In the genomic region with DNA sequence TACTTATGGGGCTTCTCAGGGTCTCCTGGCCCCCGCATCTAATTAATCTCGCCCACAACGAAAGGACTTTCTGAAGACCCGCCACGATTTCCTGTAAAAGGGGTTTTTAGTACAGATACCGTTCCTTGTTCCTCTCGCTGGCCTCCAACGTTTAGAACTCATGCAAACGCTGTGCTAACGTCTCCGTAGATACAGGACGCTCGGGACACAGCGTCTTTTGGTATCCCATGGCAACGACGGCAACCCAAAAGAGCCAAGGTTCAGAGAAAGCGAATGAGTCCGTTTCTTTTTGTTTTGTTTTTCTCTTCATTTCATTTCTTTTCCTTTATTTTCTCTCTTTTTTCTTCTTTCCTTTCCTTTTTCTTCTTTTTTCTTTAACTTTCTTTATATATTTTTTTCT, we compare ENCODE assay signal across 8 mouse cellular contexts. TPM values are rescaled to one million over a fixed set of nuclear protein-coding genes. Genes with fewer than 3 reads are reported as not detected.
DNase-seq lines count a peak whose midpoint lies in the region; ATAC-seq and TF ChIP-seq lines count a peak whose summit lies in the region.

TSS of gene Cfap65 (minus strand) at position 198 of the 400 bp plus-strand sequence.

- intact Hi-C loops in heart, postnatal 25 days (cut with DNase I): no loop called here

- H3K4me2 ChIP-seq in heart, embryonic 13.5 days: peak within 1 kb of the TSS; percentile 43
- peak within 1 kb of the TSS; percentile 64 for H3K4me2 ChIP-seq in hindbrain, postnatal 0 days (ENCODE audit: low read depth, low read length)
- peak within 1 kb of the TSS; percentile 58 for H3K4me2 ChIP-seq in midbrain, embryonic 14.5 days (ENCODE audit: low read length)

- ATAC-seq in heart, embryonic 13.5 days (ENCODE audit: extremely low read depth, insufficient number of reproducible peaks, low FRiP score, low TSS enrichment): no peak
- ATAC-seq in hindbrain, postnatal 0 days: peak; percentile 72; the same call in 1 of the 2 replicates
- ATAC-seq in midbrain, embryonic 14.5 days (ENCODE audit: low FRiP score, low TSS enrichment): peak; percentile 48; the same call in 1 of the 2 replicates

- peaks cover 87% of the 10 kb centered on the region for H3K27me3 ChIP-seq in heart, embryonic 13.5 days (replicated peaks)
- peaks cover 10% of the 10 kb centered on the region for H3K27me3 ChIP-seq in hindbrain, postnatal 0 days (ENCODE audit: insufficient read depth, low read length)
- H3K27me3 ChIP-seq in midbrain, embryonic 14.5 days (ENCODE audit: control insufficient read depth, insufficient read depth, low read length): peaks cover 9% of the 10 kb centered on the region; the same call in 1 of the 2 replicates
- no peaks in the 10 kb centered on the region for H3K27me3 ChIP-seq in testis, adult 2 months (ENCODE audit: control insufficient read depth, insufficient read depth, low read length)

- H3K9ac ChIP-seq in heart, embryonic 13.5 days: no peak within 1 kb of the TSS
- H3K9ac ChIP-seq in hindbrain, postnatal 0 days (replicated peaks; ENCODE audit: low read length): no peak within 1 kb of the TSS
- H3K9ac ChIP-seq in midbrain, embryonic 14.5 days (replicated peaks; ENCODE audit: low read length): 0 out of 2 replicates have a peak within 1 kb of the TSS, but pooled peaks have one; percentile 2

- no peaks in the 10 kb centered on the region for H3K36me3 ChIP-seq in heart, embryonic 13.5 days
- H3K36me3 ChIP-seq in hindbrain, postnatal 0 days (ENCODE audit: insufficient read depth, low read length): no peaks in the 10 kb centered on the region
- no peaks in the 10 kb centered on the region for H3K36me3 ChIP-seq in midbrain, embryonic 14.5 days (ENCODE audit: control insufficient read depth, insufficient read depth, low read length)
- H3K36me3 ChIP-seq in testis, adult 2 months (ENCODE audit: control insufficient read depth, insufficient read depth, low read length): no peaks in the 10 kb centered on the region; the same call in 1 of the 2 replicates

- whole genome bisulfite sequencing in heart, embryonic 13.5 days: 4% methylated on average over 18 of the region's 18 CpGs
- under 1% methylated on average over 18 of the region's 18 CpGs for WGBS in hindbrain, postnatal 0 days
- WGBS in midbrain, embryonic 14.5 days: under 1% methylated on average over 18 of the region's 18 CpGs

- TF ChIP-seq CTCF in hindbrain, postnatal 0 days (IDR thresholded peaks at IDR 0.05; ENCODE audit: low read depth): no peak
- TF ChIP-seq CTCF in testis, adult 2 months (IDR thresholded peaks at IDR 0.05; ENCODE audit: control insufficient read depth, insufficient read depth, insufficient replicate concordance, low read depth, low read length): no peak

- no peaks in the 10 kb centered on the region for H3K4me1 ChIP-seq in heart, embryonic 13.5 days
- H3K4me1 ChIP-seq in hindbrain, postnatal 0 days (ENCODE audit: insufficient read depth, low read length): no peaks in the 10 kb centered on the region
- H3K4me1 ChIP-seq in midbrain, embryonic 14.5 days (ENCODE audit: control insufficient read depth, insufficient read depth, low read length): no peaks in the 10 kb centered on the region
- peaks cover 2% of the 10 kb centered on the region for H3K4me1 ChIP-seq in testis, adult 2 months (ENCODE audit: control insufficient read depth, insufficient read depth, low read length)

- no peak for DNase-seq in heart, postnatal 25 days (ENCODE audit: low spot score)
- peak; percentile 50 for DNase-seq in embryo, embryonic 9.5 days (ENCODE audit: extremely low spot score)
- DNase-seq in hindbrain, postnatal 0 days (ENCODE audit: low spot score): peak; percentile 85
- DNase-seq in left cerebral cortex, adult 18-20 months (ENCODE audit: low spot score in 2 of 2): peak; percentile 79 to 82
- DNase-seq in midbrain, embryonic 14.5 days: peak; percentile 91
- DNase-seq in gastrocnemius, adult 8-10 months (ENCODE audit: low spot score in 2 of 2): no peak

- H3K27ac ChIP-seq in heart, embryonic 13.5 days (replicated peaks): no peak within 1 kb of the TSS
- H3K27ac ChIP-seq in hindbrain, postnatal 0 days: no peak within 1 kb of the TSS
- H3K27ac ChIP-seq in midbrain, embryonic 14.5 days (replicated peaks; ENCODE audit: low read depth, low read length): no peak within 1 kb of the TSS
- H3K27ac ChIP-seq in testis, adult 2 months (ENCODE audit: control insufficient read depth, insufficient read depth, low read depth, low read length): peak within 1 kb of the TSS; percentile 89

- TF ChIP-seq POLR2A in testis, adult 2 months (IDR thresholded peaks at IDR 0.05; ENCODE audit: control insufficient read depth, low read depth, low read length): peak; percentile 73; the same call in 1 of the 2 replicates

- H3K4me3 ChIP-seq in heart, embryonic 13.5 days: peak within 1 kb of the TSS; percentile 18; the same call in 1 of the 2 replicates
- H3K4me3 ChIP-seq in hindbrain, postnatal 0 days (ENCODE audit: low read length): peak within 1 kb of the TSS; percentile 36
- H3K4me3 ChIP-seq in midbrain, embryonic 14.5 days (replicated peaks; ENCODE audit: low read depth, low read length): peak within 1 kb of the TSS; percentile 34
- peak within 1 kb of the TSS; percentile 93 for H3K4me3 ChIP-seq in testis, adult 2 months (ENCODE audit: control insufficient read depth, low read depth, low read length)

- no peaks in the 10 kb centered on the region for H3K9me3 ChIP-seq in heart, embryonic 13.5 days
- H3K9me3 ChIP-seq in hindbrain, postnatal 0 days (ENCODE audit: low read length): no peaks in the 10 kb centered on the region
- H3K9me3 ChIP-seq in midbrain, embryonic 14.5 days (ENCODE audit: control insufficient read depth, low read length): no peaks in the 10 kb centered on the region

RNA-seq across cellular contexts. Expression of gene Cfap65, which starts in this region (rescaled TPM):
- polyA plus RNA-seq in heart, embryonic 13.5 days (2015; fragmentation: Nextera tagmentation; extraction: Ambion mirVana): not detected in 2 replicates
- not detected for total RNA-seq in heart, postnatal 25 days (2021)
- 2.7 and 4.7 TPM in 2 replicates for total RNA-seq in hindbrain, postnatal 0 days (2014; rRNA removed)
- 1.1 and 1.3 TPM in 2 replicates for polyA plus RNA-seq in hindbrain, postnatal 0 days (2015; fragmentation: Nextera tagmentation; extraction: Ambion mirVana)
- 1 to 10 TPM; 2.8 to 3.0 TPM for total RNA-seq in left cerebral cortex, adult 18-20 months (2021)
- polyA plus RNA-seq in midbrain, embryonic 14.5 days (2014; fragmentation: Nextera tagmentation; extraction: Ambion mirVana): 0.13 and 0.34 TPM in 2 replicates
- 204 and 212 TPM in 2 replicates for polyA plus RNA-seq in testis, adult 2 months (2012; rRNA removed)
- total RNA-seq in gastrocnemius, adult 8-10 months (2022): not detected

Comparison
In these comparisons a context has a peak if more than half of its experiments do, and no peak if none do; other contexts are left out.
1. RNA of gene Cfap65 (polyA plus RNA-seq): 204 to 212 TPM in testis, adult 2 months; 1.1 to 1.3 TPM in hindbrain, postnatal 0 days, 0.13 to 0.34 TPM in midbrain, embryonic 14.5 days and not detected in heart, embryonic 13.5 days; every median in the first group is over 10 times any median in the second.
2. Peak in DNase-seq, ATAC-seq, H3K4me3 ChIP-seq, H3K9ac ChIP-seq and H3K4me2 ChIP-seq in midbrain, embryonic 14.5 days; RNA of the gene not detected or under 1 TPM.
3. H3K4me3 ChIP-seq: peak in every context shown above with its lines; median percentile 93 in testis, adult 2 months; 36 in hindbrain, postnatal 0 days; 34 in midbrain, embryonic 14.5 days; 18 in heart, embryonic 13.5 days.
4. DNase-seq: peak in embryo, embryonic 9.5 days (single experiment), hindbrain, postnatal 0 days (single experiment) and left cerebral cortex, adult 18-20 months (2 of 2); none in heart, postnatal 25 days (single experiment) and gastrocnemius, adult 8-10 months (0 of 2).
5. Peak in every context shown above with its lines, with median percentiles within 50 percentile points of each other: H3K4me2 ChIP-seq.